Mouse (Mus musculus) G1E (cell line): ENCODE measurements at regions not wholly inside any gene's neighbourhood (a gene's known extent, or its start where the extent isn't known, plus 50 kb on each side); places are given as distances from the start of the nearest gene placed in this dataset.

ENCODE experiments used
- ATAC-seq: 2 replicates; pipeline ENCODE4 v1.8.0; 2016; ENCODE audit warnings: mild to moderate bottlenecking; ENCODE audit not compliant: insufficient number of reproducible peaks, poor library complexity, low FRiP score, severe bottlenecking; ENCODE audit errors: extremely low read depth
- DNase-seq: peaks from one replicate; pipeline ENCODE4 v3.0.0; 2012; ENCODE audit warnings: low spot score
- H3K27me3 ChIP-seq: 2 replicates; pipeline ENCODE4 v1.6.1; 2012; ENCODE audit warnings: mild to moderate bottlenecking, low read length, inconsistent platforms; ENCODE audit not compliant: insufficient read depth
- H3K36me3 ChIP-seq: replicated peaks from 2 replicates; pipeline ENCODE3; 2012; ENCODE audit warnings: mild to moderate bottlenecking, inconsistent platforms
- H3K4me1 ChIP-seq: 2 replicates; pipeline ENCODE4 v1.6.1; 2012; ENCODE audit warnings: low read depth, low read length, inconsistent platforms, mixed read lengths; ENCODE audit not compliant: insufficient read depth
- H3K4me3 ChIP-seq: 2 replicates; pipeline ENCODE4 v1.5.1; 2012; ENCODE audit warnings: low read depth, mild to moderate bottlenecking, inconsistent platforms, low read length, moderate library complexity, mixed read lengths
- H3K9me3 ChIP-seq: replicated peaks from 2 replicates; pipeline ENCODE4 v1.6.1; 2012; ENCODE audit warnings: inconsistent platforms
- CTCF ChIP-seq: IDR thresholded peaks from 2 replicates; pipeline ENCODE4 v1.5.1; 2012; ENCODE audit warnings: low read depth, low read length, inconsistent platforms, mixed read lengths
- GATA1 ChIP-seq: IDR thresholded peaks from 2 replicates; pipeline ENCODE4 v1.6.1; 2012; ENCODE audit warnings: borderline replicate concordance, low read length, inconsistent platforms, mixed read lengths
- GATA2 ChIP-seq: IDR thresholded peaks from 2 replicates; pipeline ENCODE4 v1.6.1; 2012; ENCODE audit warnings: low read depth, low read length, inconsistent platforms, borderline replicate concordance
- POLR2AphosphoS5 ChIP-seq: IDR thresholded peaks from 2 replicates; pipeline ENCODE4 v1.6.1; 2012; ENCODE audit warnings: low read depth, low read length, inconsistent platforms; ENCODE audit not compliant: insufficient replicate concordance
- TAL1 ChIP-seq: conservative IDR thresholded peaks from 2 replicates; pipeline ENCODE4 v1.6.1; 2012; ENCODE audit warnings: low read depth, low read length, inconsistent platforms, mixed read lengths

DNA sequence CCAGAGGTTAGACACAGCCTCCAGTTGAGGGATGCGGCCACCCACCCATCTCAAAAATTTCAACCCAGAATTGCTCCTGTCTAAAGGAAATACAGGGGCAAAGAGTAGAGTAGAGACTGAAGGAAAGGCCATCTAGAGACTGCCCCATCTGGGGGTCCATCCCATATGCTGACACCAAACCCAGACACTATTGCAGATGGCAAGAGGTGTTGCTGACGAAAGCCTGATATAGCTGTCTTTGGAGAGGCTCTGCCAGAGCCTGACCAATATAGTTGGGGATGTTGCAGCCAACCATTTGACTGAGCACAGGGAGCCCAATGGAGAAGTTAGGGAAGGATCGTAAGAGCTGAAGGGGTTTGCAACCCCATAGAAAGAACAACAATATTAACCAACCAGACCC, 141.6 kb upstream of the Reg3b start:
- DNase-seq: no peak
- Histone ChIP-seq H3K36me3 (no peaks in the 10 kb centered on the region), H3K4me3 (no peak overlapping the region), H3K4me1 (no peaks in the 10 kb centered on the region), H3K9me3 (no peaks in the 10 kb centered on the region), H3K27me3 (no peaks in the 10 kb centered on the region)
- TF ChIP-seq POLR2AphosphoS5 (no peak), TAL1 (no peak), GATA1 (no peak), CTCF (no peak), GATA2 (no peak)
- ATAC-seq: no peak

DNA sequence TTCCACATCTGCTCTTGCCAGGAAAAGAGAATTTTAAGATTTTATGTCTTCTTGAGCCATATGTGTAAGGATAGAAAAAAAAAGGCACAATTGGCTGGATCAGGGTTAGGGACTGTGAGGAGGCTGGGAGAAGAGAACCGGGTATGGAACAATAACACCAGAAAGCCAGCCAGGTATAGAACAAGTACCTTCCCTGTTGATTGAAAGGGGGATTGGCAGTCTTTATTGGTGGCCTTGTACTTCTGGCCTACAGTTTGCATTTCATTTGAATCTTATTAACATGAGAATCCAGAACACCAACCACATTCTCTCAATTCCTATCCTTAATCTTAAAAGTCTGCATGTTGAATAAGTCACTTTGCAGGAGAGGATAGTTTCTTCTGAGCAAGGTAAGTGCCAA, 126.1 kb upstream of the Reg3b start:
- no peaks in the 10 kb centered on the region for H3K4me1 ChIP-seq
- no peak for TF ChIP-seq TAL1
- DNase-seq: no peak
- H3K4me3 ChIP-seq: no peak overlapping the region
- no peaks in the 10 kb centered on the region for H3K36me3 ChIP-seq
- no peaks in the 10 kb centered on the region for H3K9me3 ChIP-seq
- no peaks in the 10 kb centered on the region for H3K27me3 ChIP-seq
- ATAC-seq: no peak

DNA sequence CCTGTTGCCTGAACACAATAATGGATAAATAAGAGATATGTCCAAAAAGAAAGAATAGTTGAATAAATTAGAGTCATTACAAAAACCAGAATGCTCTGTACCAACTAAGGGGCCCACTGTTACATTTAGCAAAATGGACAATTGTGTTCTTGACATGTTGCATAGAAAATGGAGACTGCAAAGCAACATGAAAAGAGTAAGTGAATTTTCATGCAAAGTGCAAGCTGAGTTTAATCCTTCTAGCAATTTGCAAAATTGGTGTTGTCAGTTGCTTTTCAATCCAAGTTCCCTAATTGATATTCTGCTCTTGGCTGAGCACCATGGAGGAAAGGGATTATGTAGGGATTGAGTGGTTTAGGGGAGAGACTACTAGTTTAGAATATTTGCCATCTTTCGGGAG, 125.4 kb upstream of the Reg3b start:
- no peak for DNase-seq
- no peak for TF ChIP-seq TAL1
- no peak for TF ChIP-seq GATA1
- TF ChIP-seq CTCF: no peak
- no peak for TF ChIP-seq GATA2
- no peak for ATAC-seq

GRCm38 (mm10) chr6:78250053-78250452, 120.4 kb upstream of the Reg3b start:
- DNase-seq (no peak), ATAC-seq (no peak)
- H3K9me3 ChIP-seq: peaks cover 2% of the 10 kb centered on the region; the same call in 1 of the 2 replicates
- H3K27me3 ChIP-seq: no peaks in the 10 kb centered on the region
- H3K4me3 ChIP-seq: no peak overlapping the region
- TF ChIP-seq POLR2AphosphoS5 (no peak), GATA2 (no peak), GATA1 (no peak), CTCF (no peak), TAL1 (no peak)
- no peaks in the 10 kb centered on the region for H3K36me3 ChIP-seq
- H3K4me1 ChIP-seq: no peaks in the 10 kb centered on the region

More for the DNA sequence above, 125.4 kb upstream of the Reg3b start:
- no peaks in the 10 kb centered on the region for H3K36me3 ChIP-seq
- H3K27me3 ChIP-seq: no peaks in the 10 kb centered on the region
- no peak overlapping the region for H3K4me3 ChIP-seq
- no peaks in the 10 kb centered on the region for H3K9me3 ChIP-seq
- no peaks in the 10 kb centered on the region for H3K4me1 ChIP-seq

DNA sequence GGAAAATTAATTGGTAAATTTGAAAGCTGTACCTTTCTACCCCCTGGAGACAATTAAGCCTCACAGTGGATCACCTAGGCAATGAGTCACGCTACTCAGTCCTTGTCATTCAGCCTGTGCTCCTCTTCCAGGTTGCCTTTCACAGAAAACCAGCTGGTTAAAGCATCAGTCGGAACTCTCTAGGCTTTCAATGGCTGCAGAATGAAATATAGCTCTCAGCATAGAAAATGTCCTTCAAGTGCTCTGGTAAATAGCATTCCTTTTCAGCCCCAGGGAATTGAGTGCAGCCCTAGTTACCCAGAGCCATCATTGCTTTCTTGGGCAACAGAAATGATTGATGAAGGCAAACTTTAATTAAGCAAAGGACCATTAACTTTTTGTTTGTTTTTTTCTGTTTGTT, 119.9 kb upstream of the Reg3b start:
- TF ChIP-seq POLR2AphosphoS5 (no peak), GATA1 (no peak), CTCF (no peak), GATA2 (no peak), TAL1 (no peak)
- no peaks in the 10 kb centered on the region for H3K36me3 ChIP-seq

GRCm38 (mm10) chr6:78271879-78272546, 98.4 kb upstream of the Reg3b start:
- DNase-seq (no peak), ATAC-seq (no peak)
- Histone ChIP-seq H3K27me3 (no peaks in the 10 kb centered on the region), H3K4me1 (no peaks in the 10 kb centered on the region), H3K4me3 (no peak overlapping the region), H3K36me3 (no peaks in the 10 kb centered on the region), H3K9me3 (peaks cover 6% of the 10 kb centered on the region; the same call in 1 of the 2 replicates)
- TF ChIP-seq GATA1: no peak
- TF ChIP-seq CTCF: no peak
- TF ChIP-seq GATA2: no peak
- no peak for TF ChIP-seq TAL1
- no peak for TF ChIP-seq POLR2AphosphoS5

More for the DNA sequence above, 119.9 kb upstream of the Reg3b start:
- Histone ChIP-seq H3K9me3 (peaks cover 2% of the 10 kb centered on the region; the same call in 1 of the 2 replicates), H3K4me1 (no peaks in the 10 kb centered on the region), H3K4me3 (no peak overlapping the region), H3K27me3 (no peaks in the 10 kb centered on the region)
- no peak for ATAC-seq
- no peak for DNase-seq
